Mouse (Mus musculus): ENCODE measurements around the gene Ano9. TPM values are rescaled to one million over a fixed set of nuclear protein-coding genes. Genes with fewer than 3 reads are reported as not detected.

The Ano9 gene
- 0.60 and 1.4 TPM in 2 replicates for polyA plus RNA-seq (2015; fragmentation: Nextera tagmentation; extraction: Ambion mirVana)

GRCm38 (mm10) chr7:141117636-141118035 lies at the start of gene Ano9:
Ano9 (minus strand) TSS chr7:141117806.
- WGBS: 17% methylated on average over 9 of the region's 9 CpGs

GRCm38 (mm10) chr7:141164850-141165249 lies 47.2 kb upstream of the Ano9 start:
- Histone ChIP-seq H3K27ac (replicated peaks) (no peak overlapping the region), H3K9me3 (replicated peaks) (no peaks in the 10 kb centered on the region), H3K4me3 (replicated peaks) (no peak overlapping the region), H3K4me1 (peaks cover 15% of the 10 kb centered on the region), H3K9ac (replicated peaks) (no peak overlapping the region), H3K4me2 (no peak overlapping the region), H3K36me3 (peaks cover 37% of the 10 kb centered on the region), H3K27me3 (replicated peaks) (no peaks in the 10 kb centered on the region)
- no peak for ATAC-seq (ENCODE audit: low FRiP score)
- 90% methylated on average over 6 of the region's 6 CpGs for WGBS

More at GRCm38 (mm10) chr7:141117636-141118035, at the start of gene Ano9:
- Histone ChIP-seq H3K27me3 (replicated peaks) (peaks cover 10% of the 10 kb centered on the region; the same call in 1 of the 2 replicates), H3K36me3 (no peaks in the 10 kb centered on the region), H3K9ac (replicated peaks) (no peak within 1 kb of the TSS), H3K4me1 (no peaks in the 10 kb centered on the region), H3K4me3 (replicated peaks) (no peak within 1 kb of the TSS), H3K4me2 (0 out of 2 replicates have a peak within 1 kb of the TSS, but pooled peaks have one; percentile 9), H3K9me3 (replicated peaks) (no peaks in the 10 kb centered on the region), H3K27ac (replicated peaks) (no peak within 1 kb of the TSS)
- no peak for ATAC-seq (ENCODE audit: low FRiP score)

- Histone ChIP-seq H3K27me3 (replicated peaks) (no peaks in the 10 kb centered on the region), H3K4me1 (peaks cover 15% of the 10 kb centered on the region), H3K9ac (replicated peaks) (no peak overlapping the region), H3K9me3 (replicated peaks) (no peaks in the 10 kb centered on the region), H3K36me3 (peaks cover 39% of the 10 kb centered on the region), H3K4me3 (replicated peaks) (no peak overlapping the region), H3K4me2 (no peak overlapping the region), H3K27ac (replicated peaks) (no peak overlapping the region)
- ATAC-seq (ENCODE audit: low FRiP score): no peak
- 93% methylated on average over 7 of the region's 7 CpGs for WGBS
These were observed 46.8 kb upstream of the Ano9 start for GRCm38 (mm10) chr7:141164397-141164796.

GRCm38 (mm10) chr7:141155362-141155761 lies 37.8 kb upstream of the Ano9 start:
- H3K27me3 ChIP-seq (replicated peaks): no peaks in the 10 kb centered on the region
- no peak overlapping the region for H3K9ac ChIP-seq (replicated peaks)
- WGBS: 91% methylated on average over 9 of the region's 9 CpGs
- no peak overlapping the region for H3K27ac ChIP-seq (replicated peaks)
- H3K4me3 ChIP-seq (replicated peaks): no peak overlapping the region
- ATAC-seq (ENCODE audit: low FRiP score): no peak
- peaks cover 52% of the 10 kb centered on the region for H3K36me3 ChIP-seq
- H3K4me1 ChIP-seq: no peaks in the 10 kb centered on the region
- no peaks in the 10 kb centered on the region for H3K9me3 ChIP-seq (replicated peaks)
- no peak overlapping the region for H3K4me2 ChIP-seq

GRCm38 (mm10) chr7:141148639-141149038 lies 31.0 kb upstream of the Ano9 start:
- peaks cover 49% of the 10 kb centered on the region for H3K36me3 ChIP-seq
- no peak overlapping the region for H3K4me3 ChIP-seq (replicated peaks)
- ATAC-seq (ENCODE audit: low FRiP score): no peak
- WGBS: 76% methylated on average over 4 of the region's 4 CpGs
- no peak overlapping the region for H3K9ac ChIP-seq (replicated peaks)
- H3K4me1 ChIP-seq: no peaks in the 10 kb centered on the region
- no peak overlapping the region for H3K4me2 ChIP-seq
- H3K9me3 ChIP-seq (replicated peaks): no peaks in the 10 kb centered on the region
- no peaks in the 10 kb centered on the region for H3K27me3 ChIP-seq (replicated peaks)
- no peak overlapping the region for H3K27ac ChIP-seq (replicated peaks)

- Histone ChIP-seq H3K4me3 (replicated peaks) (no peak overlapping the region), H3K9ac (replicated peaks) (no peak overlapping the region), H3K27me3 (replicated peaks) (no peaks in the 10 kb centered on the region), H3K27ac (replicated peaks) (no peak overlapping the region), H3K36me3 (peaks cover 41% of the 10 kb centered on the region), H3K4me2 (no peak overlapping the region), H3K4me1 (no peaks in the 10 kb centered on the region), H3K9me3 (replicated peaks) (no peaks in the 10 kb centered on the region)
- ATAC-seq (ENCODE audit: low FRiP score): no peak
- 79% methylated on average over 6 of the region's 6 CpGs for WGBS
These were observed 29.4 kb upstream of the Ano9 start for GRCm38 (mm10) chr7:141147044-141147443.

GRCm38 (mm10) chr7:141146043-141146595 lies 28.5 kb upstream of the Ano9 start:
- 95% methylated on average over 12 of the region's 12 CpGs for WGBS
- ATAC-seq (ENCODE audit: low FRiP score): no peak

GRCm38 (mm10) chr7:141145403-141145802 lies 27.8 kb upstream of the Ano9 start:
- Histone ChIP-seq H3K9ac (replicated peaks) (no peak overlapping the region), H3K4me1 (no peaks in the 10 kb centered on the region), H3K36me3 (peaks cover 40% of the 10 kb centered on the region), H3K4me2 (no peak overlapping the region), H3K9me3 (replicated peaks) (no peaks in the 10 kb centered on the region), H3K27ac (replicated peaks) (no peak overlapping the region), H3K4me3 (replicated peaks) (no peak overlapping the region), H3K27me3 (replicated peaks) (no peaks in the 10 kb centered on the region)
- WGBS: 90% methylated on average over 1 of the region's 1 CpGs
- ATAC-seq (ENCODE audit: low FRiP score): no peak

More at GRCm38 (mm10) chr7:141146043-141146595, 28.5 kb upstream of the Ano9 start:
- H3K36me3 ChIP-seq: peaks cover 40% of the 10 kb centered on the region
- H3K9ac ChIP-seq (replicated peaks): no peak overlapping the region
- no peaks in the 10 kb centered on the region for H3K9me3 ChIP-seq (replicated peaks)
- no peak overlapping the region for H3K4me2 ChIP-seq
- H3K27ac ChIP-seq (replicated peaks): no peak overlapping the region
- no peaks in the 10 kb centered on the region for H3K27me3 ChIP-seq (replicated peaks)
- H3K4me3 ChIP-seq (replicated peaks): no peak overlapping the region
- no peaks in the 10 kb centered on the region for H3K4me1 ChIP-seq

- Histone ChIP-seq H3K36me3 (peaks cover 40% of the 10 kb centered on the region), H3K27me3 (replicated peaks) (no peaks in the 10 kb centered on the region), H3K27ac (replicated peaks) (no peak overlapping the region), H3K9ac (replicated peaks) (no peak overlapping the region), H3K4me2 (no peak overlapping the region), H3K4me3 (replicated peaks) (no peak overlapping the region), H3K9me3 (replicated peaks) (no peaks in the 10 kb centered on the region), H3K4me1 (no peaks in the 10 kb centered on the region)
- WGBS: 90% methylated on average over 3 of the region's 3 CpGs
- ATAC-seq (ENCODE audit: low FRiP score): no peak
These were observed 27.0 kb upstream of the Ano9 start for GRCm38 (mm10) chr7:141144650-141145049.

GRCm38 (mm10) chr7:141143861-141144260 lies 26.3 kb upstream of the Ano9 start:
- no peak overlapping the region for H3K4me3 ChIP-seq (replicated peaks)
- no peak for ATAC-seq (ENCODE audit: low FRiP score)
- peaks cover 46% of the 10 kb centered on the region for H3K36me3 ChIP-seq
- H3K4me1 ChIP-seq: no peaks in the 10 kb centered on the region
- 91% methylated on average over 2 of the region's 2 CpGs for WGBS
- no peaks in the 10 kb centered on the region for H3K9me3 ChIP-seq (replicated peaks)
- no peak overlapping the region for H3K9ac ChIP-seq (replicated peaks)
- H3K27me3 ChIP-seq (replicated peaks): no peaks in the 10 kb centered on the region
- H3K27ac ChIP-seq (replicated peaks): no peak overlapping the region
- no peak overlapping the region for H3K4me2 ChIP-seq

- ATAC-seq (ENCODE audit: low FRiP score): no peak
- no peak overlapping the region for H3K27ac ChIP-seq (replicated peaks)
- peaks cover 51% of the 10 kb centered on the region for H3K36me3 ChIP-seq
These were observed 25.5 kb upstream of the Ano9 start for GRCm38 (mm10) chr7:141143112-141143511.

GRCm38 (mm10) chr7:141141326-141141725 lies 23.7 kb upstream of the Ano9 start:
- no peak for ATAC-seq (ENCODE audit: low FRiP score)
- no peak overlapping the region for H3K4me3 ChIP-seq (replicated peaks)
- H3K27me3 ChIP-seq (replicated peaks): no peaks in the 10 kb centered on the region
- no peaks in the 10 kb centered on the region for H3K9me3 ChIP-seq (replicated peaks)
- H3K4me2 ChIP-seq: no peak overlapping the region
- H3K9ac ChIP-seq (replicated peaks): no peak overlapping the region
- H3K36me3 ChIP-seq: peaks cover 56% of the 10 kb centered on the region
- H3K27ac ChIP-seq (replicated peaks): no peak overlapping the region
- WGBS: 88% methylated on average over 4 of the region's 4 CpGs
- H3K4me1 ChIP-seq: no peaks in the 10 kb centered on the region

More at GRCm38 (mm10) chr7:141143112-141143511, 25.5 kb upstream of the Ano9 start:
- Histone ChIP-seq H3K9me3 (replicated peaks) (no peaks in the 10 kb centered on the region), H3K4me3 (replicated peaks) (no peak overlapping the region), H3K4me1 (no peaks in the 10 kb centered on the region), H3K4me2 (no peak overlapping the region), H3K9ac (replicated peaks) (no peak overlapping the region), H3K27me3 (replicated peaks) (no peaks in the 10 kb centered on the region)
- 61% methylated on average over 5 of the region's 5 CpGs for WGBS

Measured in neural tube, embryonic 15.5 days (tissue).